Mouse (Mus musculus): ENCODE measurements around the gene Arid1b.

Gene Arid1b

DNA sequence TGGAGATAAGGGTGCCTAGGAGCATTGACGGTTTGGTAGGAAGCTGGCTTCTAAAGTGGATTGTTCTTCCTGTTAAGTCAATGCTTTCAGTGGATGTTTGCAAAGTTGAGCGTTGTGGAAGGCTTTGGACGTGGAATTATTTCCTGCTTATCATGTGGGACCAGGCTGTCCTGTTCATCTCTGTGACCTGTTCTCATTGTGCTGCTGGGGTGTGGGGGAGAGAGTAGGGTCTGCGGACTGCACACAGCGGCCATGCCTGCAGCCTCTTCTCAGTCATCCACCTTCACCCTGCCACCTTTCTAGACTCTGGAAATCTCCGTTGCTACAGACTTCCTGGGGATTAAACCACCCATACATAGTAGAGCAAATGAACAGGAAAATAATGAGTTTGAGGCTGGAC lies 160.2 kb downstream of the Arid1b start:
- no peak for DNase-seq (ENCODE audit: inconsistent ontology term)

DNA sequence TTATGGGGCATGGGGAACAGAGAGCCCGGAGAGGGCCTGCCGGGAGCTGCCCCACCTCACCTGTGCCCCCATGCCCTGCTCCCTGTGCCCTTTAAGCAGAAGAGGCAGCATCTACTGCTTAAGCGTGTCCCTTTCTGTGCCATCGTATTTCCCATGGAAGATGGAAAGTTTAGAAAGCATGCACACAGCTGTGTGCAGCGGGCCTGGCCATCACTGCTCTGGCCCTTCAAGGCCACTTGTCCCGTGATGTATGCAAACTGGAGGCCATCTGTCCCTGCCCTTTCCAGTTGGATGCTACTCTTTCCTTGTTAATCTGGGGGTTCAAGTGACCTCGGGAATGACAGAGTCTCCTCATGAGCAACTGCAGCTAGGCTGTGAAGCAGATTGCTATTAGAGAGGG lies 163.5 kb downstream of the Arid1b start:
- DNase-seq (ENCODE audit: inconsistent ontology term): no peak

DNA sequence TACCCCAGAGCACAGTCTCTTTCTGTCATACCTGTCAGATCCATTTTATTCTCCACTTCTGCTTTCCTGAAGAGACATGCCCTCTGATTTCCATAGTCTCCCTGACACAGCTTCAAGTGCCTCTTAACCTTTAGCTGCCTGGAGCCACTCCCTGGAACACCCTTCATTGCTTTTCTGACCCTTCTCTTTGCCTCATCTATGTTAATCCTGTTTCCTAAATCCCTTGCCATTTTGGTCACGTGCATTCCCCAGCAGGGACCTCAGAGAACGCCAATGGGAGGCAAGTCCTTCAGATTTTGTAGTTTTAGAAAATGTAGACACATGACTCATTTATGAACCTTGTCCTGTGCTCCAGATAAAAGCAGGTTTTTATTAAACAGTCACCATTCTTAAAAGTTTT lies 168.4 kb downstream of the Arid1b start:
- no peak for DNase-seq (ENCODE audit: inconsistent ontology term)

DNA sequence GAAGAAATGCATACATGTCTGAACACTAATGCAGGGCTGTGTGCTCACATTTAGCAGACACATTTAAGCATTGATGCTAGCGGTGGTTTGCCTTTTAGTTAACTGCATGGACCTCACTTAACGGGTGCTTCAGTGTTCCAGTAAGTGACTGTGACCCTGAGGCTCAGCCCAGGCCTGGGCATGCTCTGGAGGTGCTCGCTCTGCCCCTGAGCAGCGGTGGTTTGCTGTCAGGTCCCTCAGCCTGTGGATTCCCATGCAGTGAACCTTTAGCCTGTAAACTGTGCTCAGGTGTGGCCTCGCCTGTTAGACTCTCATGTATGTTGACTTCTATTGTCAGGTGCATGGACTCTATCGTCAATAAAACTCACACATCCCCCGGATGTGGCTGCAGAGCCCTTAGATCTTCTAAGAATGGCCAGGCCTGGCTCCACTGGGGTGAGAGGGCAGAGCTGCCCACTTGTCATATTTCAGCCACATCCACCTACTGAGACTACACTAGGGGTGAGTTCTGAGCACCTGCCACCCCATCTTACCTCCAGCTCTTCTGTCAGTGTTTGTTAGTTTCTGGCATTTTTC lies 169.2 kb downstream of the Arid1b start:
- DNase-seq (ENCODE audit: inconsistent ontology term): no peak

DNA sequence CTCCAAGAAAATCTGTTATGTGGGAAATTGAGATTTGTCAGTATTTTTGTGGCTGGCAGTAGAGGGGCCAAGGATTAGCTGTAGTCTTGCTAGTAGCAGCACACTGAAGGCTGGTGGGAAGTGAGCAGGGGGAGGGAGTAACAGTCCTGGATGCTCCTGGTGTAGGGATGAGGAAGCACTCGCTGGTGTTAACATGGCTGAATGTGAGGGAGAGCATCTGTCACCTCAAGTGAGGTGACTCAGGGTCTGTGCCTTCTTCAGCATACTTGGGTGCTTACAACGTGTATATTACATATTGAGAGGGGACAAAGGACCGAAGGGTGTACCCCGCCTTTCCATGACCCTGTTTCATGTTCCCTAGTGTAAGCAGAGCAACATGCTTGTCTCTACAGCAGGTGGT lies 170.7 kb downstream of the Arid1b start:
- DNase-seq (ENCODE audit: inconsistent ontology term): no peak

DNA sequence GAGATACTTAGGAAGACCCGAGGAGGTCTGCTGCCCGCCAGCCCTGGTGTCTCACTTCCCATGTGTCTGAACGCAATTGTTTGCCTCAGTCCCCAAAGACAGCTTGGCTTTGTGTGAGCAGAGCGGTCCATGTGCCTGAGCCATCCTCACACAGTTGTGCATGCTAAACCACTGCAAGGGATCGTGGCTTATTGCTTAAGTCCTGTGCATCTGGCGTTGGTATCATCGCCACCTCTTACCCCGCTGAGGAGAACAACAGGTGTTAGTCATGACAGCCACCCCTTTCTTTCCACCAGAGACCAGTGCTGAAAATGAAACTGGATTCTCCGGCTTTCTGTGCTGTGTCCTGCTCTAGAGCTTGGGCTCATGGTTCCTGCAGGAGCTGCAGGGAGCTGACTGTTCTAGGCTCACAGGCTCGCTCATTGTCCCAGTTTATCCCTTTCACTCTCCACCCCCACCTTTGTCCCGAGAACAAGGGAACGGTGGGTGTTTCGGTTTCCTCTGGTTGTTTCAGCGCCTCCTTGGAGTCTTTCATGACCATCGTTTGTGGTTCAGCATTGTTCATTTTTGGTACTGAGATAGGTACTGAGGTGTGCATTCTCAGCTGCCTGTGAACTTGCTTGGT lies 171.2 kb downstream of the Arid1b start:
- DNase-seq (ENCODE audit: inconsistent ontology term): no peak

DNA sequence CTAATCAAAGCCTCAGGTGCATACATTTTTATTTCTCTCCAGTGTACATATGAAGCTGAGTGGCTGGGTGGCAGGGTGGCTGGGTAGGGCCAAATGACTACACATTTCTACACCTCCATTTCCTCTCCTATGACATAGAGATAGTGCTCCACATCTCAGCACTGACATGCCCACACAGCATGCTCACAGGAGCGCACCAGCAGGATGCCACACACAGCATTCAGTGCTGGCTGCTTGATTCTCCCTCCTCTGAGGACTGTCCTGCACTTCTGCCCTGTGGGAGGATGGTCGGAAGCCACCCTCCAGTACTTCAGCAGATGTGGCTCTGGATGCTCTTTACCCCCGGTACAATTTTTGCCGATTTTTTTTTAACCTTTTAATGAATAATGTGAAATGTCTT lies 172.0 kb downstream of the Arid1b start:
- no peak for DNase-seq (ENCODE audit: inconsistent ontology term)

DNA sequence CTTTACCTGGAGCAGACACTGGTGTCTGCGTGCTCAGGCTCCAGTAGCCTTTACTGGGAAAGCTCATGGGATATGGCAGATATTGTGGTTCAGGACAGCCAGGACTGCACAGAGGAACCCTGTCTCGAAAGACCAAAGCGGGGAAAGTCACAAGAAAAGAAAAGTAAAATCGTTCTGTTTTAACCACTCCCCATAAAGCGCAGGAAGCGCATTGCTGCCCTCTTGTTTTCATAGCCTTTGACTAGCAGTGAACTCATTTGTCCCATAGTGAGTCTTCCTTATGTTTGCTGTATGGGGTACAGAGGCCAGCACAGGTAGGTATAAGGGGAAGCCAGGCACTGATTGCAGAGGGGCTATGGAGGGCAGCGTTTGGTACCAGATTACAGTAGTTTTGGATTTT lies 173.9 kb downstream of the Arid1b start:
- DNase-seq (ENCODE audit: inconsistent ontology term): no peak

DNA sequence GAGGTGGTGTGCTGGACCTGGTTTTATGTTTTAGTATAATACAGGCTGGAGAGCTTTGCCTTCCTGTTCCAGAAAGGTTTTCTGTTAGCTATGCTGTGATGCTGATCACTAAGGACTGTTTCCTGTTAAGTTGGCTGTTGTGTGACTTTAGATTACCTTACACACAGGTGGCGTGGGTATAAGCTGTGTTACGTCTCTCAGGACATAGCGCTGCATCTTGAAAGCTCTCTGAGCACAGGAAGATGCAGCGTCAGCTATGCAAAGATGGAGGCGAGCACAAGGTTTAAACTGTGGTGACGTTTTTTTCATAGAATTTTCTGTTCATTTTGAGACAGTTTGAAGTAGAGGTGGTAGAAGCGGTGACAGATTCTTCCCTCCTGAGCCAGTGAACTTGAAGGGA lies 174.5 kb downstream of the Arid1b start:
- no peak for DNase-seq (ENCODE audit: inconsistent ontology term)

DNA sequence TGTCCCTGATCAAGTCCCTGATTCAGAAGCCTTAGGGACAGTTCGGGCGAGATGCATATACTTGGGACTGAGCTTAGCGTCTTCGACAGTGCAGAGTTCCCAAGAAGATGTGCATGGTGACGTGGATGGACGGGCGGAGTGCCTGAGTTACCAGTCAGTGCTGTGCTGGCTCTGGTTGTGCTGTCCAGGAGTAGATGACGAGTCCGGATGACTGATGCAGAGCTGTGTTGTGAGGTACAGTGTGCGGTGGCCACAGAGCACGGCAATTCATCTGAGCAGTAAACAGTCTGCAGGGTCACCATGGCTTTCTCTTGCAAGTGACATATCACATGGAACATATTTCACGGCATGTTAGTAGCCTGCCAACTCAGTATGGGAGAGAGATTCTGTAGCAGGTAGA lies 176.2 kb downstream of the Arid1b start:
- no peak for DNase-seq (ENCODE audit: inconsistent ontology term)

DNA sequence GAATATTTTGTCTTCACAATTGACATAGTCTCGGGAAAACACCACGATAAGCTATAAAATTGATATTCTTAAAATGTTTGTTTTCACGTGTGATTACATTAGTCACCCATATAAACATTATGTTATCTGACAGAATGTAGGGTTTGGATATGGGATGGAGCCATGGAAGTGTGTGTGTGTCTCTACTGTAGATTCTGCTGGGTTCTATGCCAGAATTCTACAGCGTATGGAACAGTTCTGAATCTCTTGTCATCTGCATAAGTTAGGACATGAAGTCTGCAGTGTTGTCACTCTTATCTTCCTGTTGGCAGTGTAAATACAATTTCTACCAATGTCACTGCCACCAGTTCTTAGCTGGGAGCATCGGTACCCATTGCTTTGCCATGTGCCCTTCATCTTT lies 177.3 kb downstream of the Arid1b start:
- DNase-seq (ENCODE audit: inconsistent ontology term): no peak

DNA sequence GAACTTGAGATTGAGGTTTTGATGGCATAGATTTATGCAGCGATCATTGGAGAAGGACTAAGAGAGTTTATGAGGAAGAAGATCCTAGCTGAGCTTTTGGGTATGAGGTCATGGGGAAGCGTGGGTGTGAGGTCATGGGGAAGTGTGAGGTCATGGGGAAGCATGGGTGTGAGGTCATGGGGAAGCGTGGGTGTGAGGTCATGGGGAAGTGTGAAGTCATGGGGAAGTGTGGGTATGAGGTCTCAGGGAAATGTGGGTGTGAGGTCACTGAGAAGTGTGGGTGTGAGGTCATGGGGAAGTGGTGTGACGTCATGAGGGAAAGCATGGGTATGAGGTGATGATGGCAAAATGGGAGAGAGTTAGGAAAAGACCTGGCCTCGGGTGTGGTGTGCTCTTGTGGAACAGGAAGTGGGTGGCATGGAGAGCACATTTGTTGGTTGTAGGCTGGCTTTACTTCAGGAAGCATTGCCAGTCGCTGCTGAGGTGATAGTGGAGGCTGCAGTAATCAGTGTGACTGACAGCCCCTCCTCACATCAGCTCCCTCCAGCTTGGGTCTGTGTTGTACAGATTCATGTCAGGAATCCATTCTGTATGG lies 180.4 kb downstream of the Arid1b start:
- no peak for DNase-seq (ENCODE audit: inconsistent ontology term)

DNA sequence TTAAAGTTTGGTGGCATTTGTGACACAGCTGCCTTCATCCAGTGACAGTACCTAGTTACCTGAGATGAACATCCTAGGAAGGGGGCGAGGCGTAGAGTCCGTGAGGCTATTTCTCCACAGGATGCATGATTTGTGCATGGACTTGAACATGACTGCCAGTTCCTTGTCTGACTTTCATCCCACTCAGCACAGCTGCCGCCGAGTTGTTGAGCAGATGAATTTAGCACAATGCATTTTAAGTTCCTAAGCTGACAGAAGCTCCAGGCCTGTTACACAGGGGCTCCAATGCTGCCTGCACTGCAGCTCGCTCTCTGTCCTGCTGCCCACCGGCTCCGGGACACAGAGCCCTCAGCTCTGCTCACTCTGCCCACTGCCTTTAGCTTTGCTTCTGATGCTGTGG lies 181.4 kb downstream of the Arid1b start:
- no peak for DNase-seq (ENCODE audit: inconsistent ontology term)

DNA sequence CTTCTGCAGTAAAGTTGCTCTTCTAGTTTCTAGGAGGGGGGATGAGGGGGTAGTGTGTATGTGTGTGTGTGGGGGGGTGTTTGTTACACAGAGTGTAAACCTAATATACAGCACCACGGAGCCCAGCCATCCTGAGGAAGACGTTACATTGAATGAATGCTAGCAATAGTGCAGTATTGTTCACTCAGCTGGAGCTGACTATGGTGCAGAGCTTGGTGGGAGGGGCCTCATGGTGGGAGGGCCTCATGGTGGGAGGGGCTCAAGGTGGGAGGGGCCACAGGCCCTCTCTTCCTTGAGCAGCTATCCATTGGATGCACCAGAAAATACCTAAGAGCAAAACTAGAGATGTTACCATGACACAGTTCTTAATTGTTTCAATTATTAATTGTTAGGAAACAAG lies 182.2 kb downstream of the Arid1b start:
- DNase-seq (ENCODE audit: inconsistent ontology term): no peak

DNA sequence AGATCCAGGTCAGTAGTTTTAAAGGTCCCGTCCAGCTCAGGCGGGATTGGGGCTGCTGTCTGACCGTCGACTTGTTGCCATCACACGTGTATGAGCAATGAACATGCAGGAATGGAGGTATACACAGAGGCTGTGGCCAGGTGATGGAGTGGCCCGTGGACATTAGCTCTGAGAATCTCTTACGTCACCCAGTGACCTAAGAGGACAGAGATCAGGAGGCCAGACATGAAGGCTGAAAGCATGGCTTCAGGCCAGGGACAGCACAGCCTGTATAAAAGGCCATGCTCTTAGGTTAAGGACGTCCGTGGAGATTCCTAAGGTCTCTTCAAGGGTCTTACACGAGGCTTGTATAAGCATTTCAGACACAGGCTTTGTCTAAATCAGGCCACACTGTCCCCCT lies 184.4 kb downstream of the Arid1b start:
- DNase-seq (ENCODE audit: inconsistent ontology term): no peak

DNA sequence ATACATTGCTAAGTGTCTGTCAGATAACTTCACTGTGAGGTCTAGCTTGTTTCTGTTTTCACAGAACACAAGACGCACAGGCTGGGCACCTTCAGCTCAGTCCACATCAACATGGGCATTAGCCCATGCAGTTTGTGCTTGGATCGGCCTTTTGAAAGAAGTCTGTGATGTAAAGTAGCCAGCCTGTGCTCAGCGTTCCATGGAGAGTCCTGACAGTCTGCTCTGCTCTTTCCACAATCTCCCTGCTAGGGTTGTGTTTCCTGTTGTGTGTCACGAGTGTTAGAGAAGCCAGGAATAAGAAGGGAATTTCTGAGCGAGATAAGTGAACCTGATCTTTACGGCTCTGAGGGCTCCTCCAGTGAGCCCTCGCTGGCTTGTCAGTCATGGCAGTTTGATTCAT lies 184.9 kb downstream of the Arid1b start:
- DNase-seq (ENCODE audit: inconsistent ontology term): no peak

DNA sequence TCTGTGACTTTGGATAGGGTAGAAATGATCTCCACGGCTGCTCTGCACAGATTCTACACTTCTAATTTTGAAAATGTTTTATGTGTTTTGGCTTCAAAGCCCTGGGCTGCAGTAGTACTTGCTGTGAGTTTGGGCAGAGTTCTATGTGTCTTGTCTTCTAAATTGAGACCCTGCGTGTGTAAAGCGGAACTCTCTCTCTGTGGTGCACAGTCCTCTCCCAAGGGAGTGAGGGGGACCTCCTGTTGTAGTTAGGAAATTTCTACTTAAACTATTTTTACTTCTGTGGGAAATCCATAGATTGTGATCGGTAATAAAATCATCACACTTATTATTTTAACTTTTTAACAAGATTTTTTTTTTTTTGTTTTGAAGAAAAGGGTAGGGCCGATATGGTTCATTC lies 185.3 kb downstream of the Arid1b start:
- no peak for DNase-seq (ENCODE audit: inconsistent ontology term)

DNA sequence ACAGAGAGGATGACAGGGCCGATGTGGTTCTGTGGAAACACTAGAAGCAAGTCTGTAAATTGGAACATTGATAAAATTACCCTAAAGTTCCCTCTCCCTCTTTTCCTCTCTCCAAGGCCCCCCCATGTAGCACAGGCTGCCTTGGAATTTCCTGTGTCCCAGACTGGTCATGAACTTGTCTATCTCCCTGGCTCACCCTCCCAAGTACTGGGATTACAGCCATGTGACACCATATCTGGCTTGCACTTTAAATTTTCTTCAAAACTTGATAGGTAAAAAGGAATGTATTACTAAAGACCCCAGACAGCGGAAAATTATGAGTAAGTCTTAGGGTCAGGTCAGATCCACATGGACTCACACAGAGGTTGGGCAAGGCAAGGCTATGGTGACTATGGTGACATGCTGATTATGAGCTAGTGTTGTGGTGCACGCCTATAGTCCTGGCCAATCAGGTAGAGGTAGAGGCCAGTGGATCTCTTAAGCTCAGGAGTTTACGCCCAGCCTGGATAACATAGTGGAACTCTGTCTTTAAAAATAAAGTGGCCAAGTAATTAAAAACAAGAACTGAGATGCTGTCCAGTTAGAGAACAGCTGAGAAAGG lies 185.9 kb downstream of the Arid1b start:
- DNase-seq (ENCODE audit: inconsistent ontology term): no peak

DNA sequence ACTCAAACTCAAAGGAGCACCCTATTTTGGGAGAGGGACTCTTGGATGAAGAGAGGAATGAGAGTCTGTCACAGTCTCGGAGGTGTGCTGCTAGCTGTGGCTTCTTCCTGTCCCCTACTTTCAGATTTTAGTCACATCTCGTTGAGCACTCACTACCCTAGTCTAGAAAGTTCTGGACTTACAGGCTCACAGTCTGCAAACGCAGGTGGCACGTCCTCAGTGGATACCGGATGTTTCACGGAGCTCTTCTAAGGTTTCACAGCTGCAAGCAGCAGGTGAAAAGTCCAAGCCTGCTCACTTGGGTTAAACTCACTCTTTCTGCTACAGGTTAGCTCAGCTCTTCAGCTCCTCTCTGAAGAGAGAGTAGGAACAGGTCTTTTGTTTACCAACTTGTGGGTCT lies 186.8 kb downstream of the Arid1b start:
- DNase-seq (ENCODE audit: inconsistent ontology term): no peak

DNA sequence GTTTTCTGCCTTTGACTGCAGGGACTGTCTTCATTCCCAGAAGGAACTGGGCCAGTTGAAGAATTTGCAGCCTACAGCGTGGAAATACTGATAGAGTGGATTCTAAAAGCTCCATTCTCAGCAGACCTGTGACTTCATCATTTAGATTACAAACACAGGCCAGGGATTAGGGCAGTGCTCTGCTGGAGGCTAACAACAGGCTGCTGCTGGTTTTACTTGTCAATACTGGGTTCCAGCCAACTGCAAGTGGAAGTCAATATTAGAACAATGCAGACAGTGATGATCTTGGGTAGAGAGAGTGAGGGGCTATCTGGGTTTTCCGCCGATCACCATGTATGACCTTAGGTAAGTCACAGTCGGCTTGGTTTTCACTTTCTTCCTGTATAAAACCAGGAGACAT lies 188.4 kb downstream of the Arid1b start:
- DNase-seq (ENCODE audit: inconsistent ontology term): no peak

DNA sequence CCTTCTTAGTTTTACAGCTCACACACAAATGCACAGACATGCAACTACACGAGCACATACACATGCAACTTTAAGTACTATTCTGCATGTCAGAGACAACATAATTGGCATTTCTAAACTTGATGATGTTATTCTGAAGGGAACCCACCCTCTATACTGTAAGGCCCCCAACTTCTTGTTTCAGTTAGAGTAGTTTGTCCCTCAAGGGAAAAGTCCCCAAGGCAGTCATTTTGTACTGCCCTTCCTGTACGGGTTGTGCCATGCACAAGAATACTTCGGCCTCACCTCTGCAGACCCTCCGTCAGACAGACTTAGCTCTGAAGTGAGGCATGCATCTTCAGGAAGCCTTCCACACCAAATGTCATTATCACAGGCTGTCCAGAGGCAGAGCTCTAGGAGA lies 191.4 kb downstream of the Arid1b start:
- no peak for DNase-seq (ENCODE audit: inconsistent ontology term)

DNA sequence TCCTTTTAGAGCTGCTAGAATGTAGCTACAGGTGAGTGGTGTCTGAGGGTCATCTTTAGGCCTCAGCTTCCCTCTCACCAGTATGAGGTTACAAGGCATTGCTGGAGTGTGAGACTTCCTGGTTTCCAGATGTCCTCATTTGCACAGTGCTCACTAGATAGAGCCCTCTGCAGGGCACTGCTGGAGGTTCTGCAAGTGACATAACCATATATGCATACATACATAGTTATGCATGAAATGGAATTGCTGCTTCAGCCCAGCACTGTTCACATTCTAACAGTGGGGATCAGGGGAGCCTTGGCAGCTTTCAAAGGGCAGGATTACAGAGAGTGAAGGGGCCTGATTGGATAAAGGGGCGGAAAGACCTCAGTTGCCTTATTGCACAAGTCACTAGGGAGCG lies 193.4 kb downstream of the Arid1b start:
- DNase-seq (ENCODE audit: inconsistent ontology term): no peak

DNA sequence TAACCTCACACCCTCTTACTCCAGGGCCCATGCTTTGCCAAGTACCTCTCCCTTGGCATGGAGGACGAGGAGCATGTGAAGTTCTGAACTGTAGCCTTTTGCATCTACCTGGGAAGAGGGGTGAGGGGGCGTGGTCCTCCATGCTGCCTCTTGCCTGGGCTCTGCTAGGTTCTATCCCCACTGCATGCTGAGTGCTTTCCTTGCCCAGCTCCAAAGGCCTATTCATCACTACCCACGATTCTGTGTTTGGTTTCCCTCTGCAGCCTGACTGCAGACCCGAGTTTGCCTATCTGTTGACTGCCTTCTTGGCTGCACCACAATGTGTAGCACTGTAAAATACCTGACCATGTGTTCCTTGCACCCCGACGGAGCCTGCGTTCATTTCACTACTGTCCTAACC lies 194.3 kb downstream of the Arid1b start:
- DNase-seq (ENCODE audit: inconsistent ontology term): no peak

Data from Muller cell, postnatal 12 days (primary cell).